Mouse (Mus musculus): Measurements from ENCODE around the gene Tm4sf5.

DNA sequence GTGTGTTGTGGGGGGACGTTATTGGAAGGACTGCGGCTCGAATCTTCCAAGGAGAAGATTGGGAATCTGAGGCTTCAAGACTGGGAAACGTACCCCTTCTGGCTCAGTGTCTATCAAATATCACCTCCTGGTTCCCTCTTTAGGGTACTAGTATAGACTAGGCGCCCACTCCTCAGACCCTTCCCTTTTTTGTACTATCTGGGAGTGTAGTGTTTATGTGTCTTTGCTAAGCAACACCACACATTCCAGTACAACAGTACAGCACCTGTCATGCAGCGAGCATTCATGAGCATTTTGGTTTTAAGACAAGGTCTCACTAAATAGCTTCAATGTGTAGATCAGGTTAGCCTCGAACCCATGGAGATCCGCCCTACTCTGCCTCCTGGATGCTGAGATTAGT lies 46.5 kb downstream of the Tm4sf5 start:
- no peak for TF ChIP-seq CTCF (IDR thresholded peaks at IDR 0.05; ENCODE audit: extremely low read depth, insufficient read length, insufficient replicate concordance, low read depth, low read length)
- no peak for TF ChIP-seq POLR2A (IDR thresholded peaks at IDR 0.05; ENCODE audit: low read depth, low read length)
